Mouse (Mus musculus) heart, postnatal 0 days (tissue): ENCODE measurements around the gene Lgals9. TPM values are rescaled to one million over a fixed set of nuclear protein-coding genes. Genes with fewer than 3 reads are reported as not detected.

Experiments used
- ATAC-seq: fragments of 200-750 bp; cut with Nextera tagmentation; 2 replicates; pipeline ENCODE4 v1.8.0; 2017; ENCODE audit warnings: low read depth, moderate number of reproducible peaks, moderate library complexity; ENCODE audit not compliant: insufficient read depth
- DNase-seq: peaks from one replicate; pipeline ENCODE4 v3.0.0-alpha.2; 2016; ENCODE audit warnings: low spot score
- H3K27ac ChIP-seq: fragments of 300-500 bp; sonication (generic); 2 replicates; pipeline ENCODE4 v1.5.1; 2014; ENCODE audit warnings: low read depth, mild to moderate bottlenecking
- H3K27me3 ChIP-seq: fragments of 300-500 bp; sonication (generic); 2 replicates; pipeline ENCODE4 v1.6.1; 2014; ENCODE audit warnings: low read length, mixed read lengths; ENCODE audit not compliant: control insufficient read depth, insufficient read depth
- H3K36me3 ChIP-seq: fragments of 300-500 bp; sonication (generic); replicated peaks from 2 replicates; pipeline ENCODE4 v1.6.1; 2014; ENCODE audit warnings: low read length, mixed read lengths; ENCODE audit not compliant: control insufficient read depth, insufficient read depth
- H3K4me1 ChIP-seq: fragments of 300-500 bp; sonication (generic); 2 replicates; pipeline ENCODE4 v1.6.1; 2014; ENCODE audit warnings: antibody characterized with exemption; ENCODE audit not compliant: control insufficient read depth, insufficient read depth
- H3K4me2 ChIP-seq: fragments of 300-500 bp; sonication (generic); 2 replicates; pipeline ENCODE4 v1.6.1; 2014; ENCODE audit warnings: low read depth, mild to moderate bottlenecking, low read length, moderate library complexity
- H3K4me3 ChIP-seq: fragments of 300-500 bp; sonication (generic); 2 replicates; pipeline ENCODE4 v1.5.1; 2014; ENCODE audit warnings: low read depth, low read length
- H3K9ac ChIP-seq: fragments of 300-500 bp; sonication (generic); replicated peaks from 2 replicates; pipeline ENCODE4 v1.6.1; 2014; ENCODE audit warnings: low read depth, low read length, mixed read lengths
- H3K9me3 ChIP-seq: fragments of 300-500 bp; sonication (generic); replicated peaks from 2 replicates; pipeline ENCODE4 v1.6.1; 2016; ENCODE audit warnings: low read length; ENCODE audit not compliant: control insufficient read depth
- CTCF ChIP-seq: IDR thresholded peaks from 2 replicates; pipeline ENCODE4 v1.5.1; 2016; ENCODE audit warnings: antibody characterized with exemption, control low read depth, low read depth
- EP300 ChIP-seq: IDR thresholded peaks from 2 replicates; pipeline ENCODE4 v1.6.1; 2016; ENCODE audit warnings: antibody characterized with exemption, low read depth
- WGBS: fragments of 180-500 bp; shearing (Covaris S2); extraction: QIAGEN DNeasy Blood & Tissue Kit; methylation state at CpG from one replicate; pipeline ENCODE4 v1.1.7; 2014; 5-methylcytosine and 5-hydroxymethylcytosine counted together
- polyA plus RNA-seq: library from polyadenylated mRNA; unstranded; fragments of >200 nt; fragmentation: Nextera tagmentation; extraction: Ambion mirVana; gene quantifications from 2 replicates; pipeline ENCODE4 v1.2.1, GENCODE M21; 2015
- total RNA-seq: library from RNA; depleted of rRNA; stranded (reverse); fragments of >200 nt; gene quantifications from 2 replicates; pipeline ENCODE4 v1.2.3, GENCODE M21; 2014; ENCODE audit warnings: low replicate concordance

The Lgals9 gene
- total and polyA plus RNA-seq, 2 experiments from 2014 or later, result 76.9 to 125 TPM

DNA sequence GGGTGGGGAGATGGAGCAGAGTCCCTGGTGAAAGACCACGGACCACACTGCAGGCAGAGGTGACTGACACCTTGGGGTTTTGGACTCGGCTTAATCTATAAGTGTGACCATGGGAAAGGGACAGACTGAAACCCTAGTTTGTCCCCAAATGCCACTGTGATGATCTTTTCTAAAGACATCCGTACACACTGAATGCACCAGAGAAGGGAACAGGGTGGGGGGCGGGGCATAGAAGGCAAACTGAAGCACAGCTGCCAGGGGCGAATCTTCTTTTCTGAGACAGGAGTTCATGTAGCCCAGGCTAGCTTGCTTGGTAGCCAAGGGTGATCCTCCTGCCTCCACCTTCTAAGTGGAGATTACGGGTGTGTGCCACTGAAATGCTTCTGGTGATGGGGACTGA lies 39.0 kb upstream of the Lgals9 start:
- Histone ChIP-seq H3K27me3 (no peaks in the 10 kb centered on the region), H3K27ac (peak overlapping the region; percentile 86), H3K4me2 (peak overlapping the region; percentile 43; the same call in 1 of the 2 replicates), H3K9me3 (no peaks in the 10 kb centered on the region), H3K9ac (no peak overlapping the region), H3K36me3 (peaks cover 52% of the 10 kb centered on the region), H3K4me3 (peak overlapping the region; percentile 16; the same call in 1 of the 2 replicates), H3K4me1 (0 out of 2 replicates have a peak, but pooled peaks cover 5% of the 10 kb centered on the region)
- ATAC-seq (no peak), DNase-seq (no peak)
- 69% methylated on average over 6 of the region's 6 CpGs for WGBS
- TF ChIP-seq EP300 (no peak), CTCF (no peak)

GRCm38 (mm10) chr11:79023342-79023741 lies 38.6 kb upstream of the Lgals9 start:
- 48% methylated on average over 7 of the region's 7 CpGs for WGBS
- Histone ChIP-seq H3K27ac (peak overlapping the region; percentile 86), H3K9me3 (no peaks in the 10 kb centered on the region), H3K36me3 (peaks cover 56% of the 10 kb centered on the region), H3K27me3 (no peaks in the 10 kb centered on the region), H3K4me1 (0 out of 2 replicates have a peak, but pooled peaks cover 5% of the 10 kb centered on the region), H3K4me2 (peak overlapping the region; percentile 43; the same call in 1 of the 2 replicates), H3K4me3 (peak overlapping the region; percentile 16; the same call in 1 of the 2 replicates), H3K9ac (no peak overlapping the region; the same call in 1 of the 2 replicates)
- ATAC-seq (peak; percentile 55), DNase-seq (peak; percentile 59)
- TF ChIP-seq EP300 (no peak; the same call in 1 of the 2 replicates), CTCF (no peak)

- H3K36me3 ChIP-seq, result peaks cover 60% of the 10 kb centered on the region
- ATAC-seq, result no peak
- 65% methylated on average over 4 of the region's 4 CpGs for WGBS
- H3K27ac ChIP-seq, result peak overlapping the region; percentile 86
- no peaks in the 10 kb centered on the region for H3K9me3 ChIP-seq
- no peak for DNase-seq
- no peak overlapping the region; the same call in 1 of the 2 replicates for H3K9ac ChIP-seq
- no peaks in the 10 kb centered on the region for H3K27me3 ChIP-seq
- H3K4me2 ChIP-seq, result peak overlapping the region; percentile 36; the same call in 1 of the 2 replicates
- H3K4me1 ChIP-seq, result 0 out of 2 replicates have a peak, but pooled peaks cover 5% of the 10 kb centered on the region
- no peak for TF ChIP-seq EP300
- TF ChIP-seq CTCF, result no peak
- H3K4me3 ChIP-seq, result no peak overlapping the region
Observed at GRCm38 (mm10) chr11:79022836-79023235, 38.1 kb upstream of the Lgals9 start.

DNA sequence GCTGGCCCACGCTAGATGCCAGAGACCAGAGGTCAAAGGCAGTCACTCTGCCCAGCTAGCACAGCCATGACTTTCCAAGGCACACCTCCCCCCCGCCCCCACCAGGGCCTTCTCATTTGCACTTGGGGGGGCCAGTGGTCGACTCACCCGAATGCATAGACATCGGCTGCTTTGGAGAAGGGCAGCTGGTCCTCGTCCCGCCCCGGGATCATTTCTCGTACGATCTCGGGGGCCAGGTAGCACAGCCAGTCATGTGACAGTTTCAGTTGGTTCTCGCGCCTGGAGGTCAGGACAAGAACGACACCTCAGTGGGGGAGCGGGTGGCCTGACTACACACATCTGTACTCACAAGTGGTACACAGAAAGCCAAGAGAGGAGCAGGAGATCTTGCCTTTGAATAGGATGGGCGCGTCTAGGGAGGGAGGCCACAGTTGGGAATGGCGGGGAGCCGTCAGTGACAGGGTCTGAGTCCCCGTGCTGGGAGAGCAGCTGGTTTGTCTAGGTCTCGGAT lies 35.8 kb upstream of the Lgals9 start:
- Histone ChIP-seq H3K36me3 (peaks cover 58% of the 10 kb centered on the region), H3K9me3 (no peaks in the 10 kb centered on the region), H3K27me3 (no peaks in the 10 kb centered on the region), H3K4me3 (no peak overlapping the region), H3K9ac (no peak overlapping the region), H3K4me1 (0 out of 2 replicates have a peak, but pooled peaks cover 5% of the 10 kb centered on the region), H3K4me2 (no peak overlapping the region), H3K27ac (no peak overlapping the region)
- ATAC-seq (no peak), DNase-seq (no peak)
- 76% methylated on average over 21 of the region's 21 CpGs for WGBS
- TF ChIP-seq EP300 (no peak), CTCF (no peak)

DNA sequence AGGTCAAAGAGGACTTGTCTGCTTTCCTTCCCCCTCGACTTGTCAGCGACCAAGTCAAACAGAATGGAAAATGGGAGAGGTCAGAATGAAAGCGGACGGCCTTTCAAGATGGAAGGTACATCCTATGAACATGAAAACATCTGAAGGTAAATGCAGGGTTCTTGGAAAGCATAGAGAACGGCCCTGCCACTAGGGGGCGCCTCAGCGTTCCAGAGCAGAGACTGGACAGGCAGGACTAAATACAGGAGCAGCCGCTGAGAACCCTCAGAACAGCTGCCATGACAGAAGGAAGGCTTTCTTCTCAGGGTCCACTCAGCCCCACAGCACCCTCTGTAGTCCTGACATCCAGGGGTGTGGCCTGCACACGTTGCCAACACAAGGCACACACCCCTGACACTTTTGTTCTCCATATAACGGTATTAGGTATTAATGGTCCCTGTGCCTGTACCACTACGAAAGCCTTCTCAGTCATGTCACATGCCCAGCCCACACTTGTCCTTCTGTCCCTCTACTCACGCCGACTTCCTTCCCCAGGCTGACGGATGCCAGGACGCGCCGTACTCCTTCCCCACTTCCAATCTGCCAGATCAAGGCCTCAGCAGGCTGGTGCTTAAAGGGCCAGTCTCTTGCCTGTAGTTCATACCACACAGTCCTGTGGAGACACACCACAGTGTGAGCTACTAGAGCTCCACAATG lies 35.2 kb upstream of the Lgals9 start:
- no peak for TF ChIP-seq EP300
- TF ChIP-seq CTCF, result peak; percentile 46
- Histone ChIP-seq H3K36me3 (peaks cover 58% of the 10 kb centered on the region), H3K9me3 (no peaks in the 10 kb centered on the region), H3K27ac (no peak overlapping the region), H3K27me3 (no peaks in the 10 kb centered on the region), H3K4me1 (0 out of 2 replicates have a peak, but pooled peaks cover 5% of the 10 kb centered on the region), H3K9ac (no peak overlapping the region), H3K4me3 (no peak overlapping the region), H3K4me2 (no peak overlapping the region)
- ATAC-seq (no peak), DNase-seq (no peak)
- WGBS, result 67% methylated on average over 17 of the region's 17 CpGs
